Mouse (Mus musculus) layer of hippocampus, postnatal 25 days (tissue): ENCODE results near the gene Adgrv1. TPM values are rescaled to one million over a fixed set of nuclear protein-coding genes. Genes with fewer than 3 reads are reported as not detected.

Source experiments
- DNase-seq, 2 experiments: peaks; one replicate each; pipeline ENCODE4 v3.0.0; 2022; ENCODE audit warnings: mixed read lengths in 2 of 2, low spot score in 1 of 2; ENCODE audit errors: extremely low spot score in 1 of 2
- total RNA-seq, 2 experiments: library from RNA; stranded (reverse); gene quantifications; 2 replicates each; pipeline ENCODE4 v1.2.3; 2021

Adgrv1 gene
- total RNA-seq, 2 experiments from 2014 or later, result 2.5 to 3.2 TPM

DNA sequence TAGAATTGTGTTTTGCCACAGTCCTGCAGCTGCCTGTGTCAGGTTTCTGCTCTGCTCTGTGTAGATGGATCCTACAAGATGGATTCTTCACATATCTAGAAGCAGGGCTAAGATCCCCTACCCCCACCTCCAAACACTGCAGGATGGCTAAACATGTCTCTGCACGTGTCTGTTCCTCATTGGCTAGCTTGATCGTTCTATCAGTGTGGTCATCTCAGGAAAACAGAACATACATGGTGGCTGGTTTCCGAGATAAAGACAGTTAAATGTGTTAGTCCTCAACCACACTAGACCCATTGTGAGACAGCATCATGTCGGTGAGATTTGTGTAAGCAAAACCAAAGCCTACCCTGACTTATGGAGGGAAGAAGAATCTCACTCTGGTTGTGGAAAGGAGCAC, 456.1 kb downstream of the Adgrv1 start:
- no peak for DNase-seq

DNA sequence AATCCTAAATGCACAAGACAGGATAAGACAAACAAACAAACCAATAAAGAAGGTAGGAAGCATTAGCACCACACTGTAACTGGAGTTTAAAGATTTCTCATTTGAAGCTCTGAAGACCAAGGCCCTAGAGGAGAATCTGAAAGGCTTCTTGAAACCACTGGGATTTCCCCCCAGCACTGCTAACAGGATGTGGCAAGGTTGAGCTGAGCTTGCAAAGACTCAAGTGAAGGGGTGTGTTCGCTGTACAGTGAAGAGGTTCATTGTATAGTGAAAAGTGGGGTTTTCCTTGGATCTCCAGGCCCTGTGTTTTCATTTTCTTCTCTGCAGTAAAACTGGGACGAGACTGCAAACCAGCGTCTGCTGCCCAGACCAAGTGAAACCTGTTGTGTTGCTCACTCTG, 456.9 kb downstream of the Adgrv1 start:
- DNase-seq, result no peak

DNA sequence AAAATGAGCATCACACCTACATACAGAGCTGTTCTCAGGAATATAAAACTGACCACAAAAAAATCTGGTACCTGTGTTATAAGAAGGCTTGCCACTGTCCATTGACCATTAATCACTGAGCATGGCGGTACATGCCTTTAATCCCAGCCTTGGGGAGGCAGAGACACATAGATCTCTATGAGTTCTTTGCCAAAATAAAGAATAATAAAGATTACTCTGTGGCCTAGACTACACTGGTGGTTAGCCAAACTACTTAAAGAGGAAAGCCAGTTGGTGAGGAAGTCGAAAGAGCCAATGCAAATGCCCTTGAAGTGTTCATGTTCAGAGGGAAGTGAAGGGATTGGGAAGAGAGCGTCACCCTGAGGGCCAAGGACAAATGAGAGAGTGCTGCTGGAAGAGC, 461.8 kb downstream of the Adgrv1 start:
- no peak for DNase-seq

DNA sequence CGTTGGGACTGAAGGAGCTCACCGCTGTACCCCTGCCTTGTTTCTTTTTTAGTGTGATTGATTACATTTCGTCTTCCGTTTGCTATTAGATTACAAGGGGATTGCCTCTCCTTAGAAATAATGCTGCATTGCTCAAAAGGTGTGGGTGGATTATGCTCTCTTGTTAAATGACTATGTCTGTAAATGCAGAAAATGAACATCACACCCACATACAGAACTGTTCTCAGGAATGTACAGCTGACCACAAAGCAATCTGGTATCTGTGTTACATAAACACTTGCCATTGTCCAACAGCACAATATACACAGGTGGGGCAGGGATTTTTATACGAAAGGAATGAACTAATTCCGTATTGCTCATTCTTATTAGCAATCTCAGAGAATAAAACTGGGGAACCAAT, 465.5 kb downstream of the Adgrv1 start:
- no peak for DNase-seq

DNA sequence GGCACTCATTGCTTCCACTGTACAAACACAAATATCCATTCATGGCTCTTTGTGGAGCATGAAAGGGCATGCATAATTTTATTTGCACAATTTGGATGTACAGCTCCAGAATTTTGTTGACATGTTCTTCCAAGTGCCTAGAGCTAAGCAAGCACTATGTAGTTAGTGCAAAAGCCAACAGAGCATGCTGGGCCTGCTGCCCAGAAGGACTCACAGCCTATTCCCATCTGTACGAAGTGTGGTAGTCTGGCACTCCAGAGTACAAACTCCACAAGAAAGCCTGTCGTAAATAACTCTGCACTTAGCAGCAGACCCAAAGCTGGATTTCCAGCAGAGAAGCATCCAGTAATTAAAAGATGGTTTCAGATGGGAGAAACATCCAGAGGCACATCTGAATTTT, 473.1 kb downstream of the Adgrv1 start:
- no peak for DNase-seq

DNA sequence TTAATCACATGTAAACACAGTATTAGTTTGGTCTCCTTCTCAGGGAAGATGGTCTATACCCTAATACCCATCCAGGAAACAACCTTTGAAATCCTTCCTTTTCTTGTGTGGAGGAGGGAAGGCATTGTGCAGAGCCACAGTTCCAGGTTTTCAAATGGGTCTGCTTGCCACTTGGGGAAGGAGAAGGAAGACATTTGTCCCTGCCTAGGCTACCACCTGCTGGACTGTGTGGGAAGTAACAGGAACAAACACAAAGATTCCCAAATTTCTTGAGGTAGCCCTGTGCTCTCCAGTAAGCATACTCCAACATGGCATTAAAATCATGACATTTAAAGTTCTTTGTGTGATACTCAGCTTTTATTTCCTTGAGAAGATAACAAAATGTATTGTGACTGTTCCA, 477.6 kb downstream of the Adgrv1 start:
- peak; percentile 15 to 35 for DNase-seq

DNA sequence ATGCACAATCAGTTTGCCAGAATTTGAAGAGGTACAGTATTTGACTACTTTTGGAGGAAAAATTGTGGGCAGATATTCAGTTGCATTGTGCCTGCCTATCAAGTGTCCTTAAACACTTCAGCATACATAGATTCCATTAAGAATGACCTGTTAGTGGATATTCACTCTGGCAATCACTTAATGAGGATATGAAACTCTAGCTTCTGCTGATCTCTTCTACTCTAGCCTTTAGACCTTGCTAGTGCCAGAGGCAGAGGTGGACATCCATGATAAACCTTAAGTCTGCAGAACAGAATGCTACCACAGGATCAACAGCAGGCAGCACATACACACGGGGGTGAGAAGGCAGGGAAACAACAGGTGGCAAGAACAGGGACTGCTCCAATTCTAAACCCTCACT, 488.5 kb downstream of the Adgrv1 start:
- DNase-seq, result no peak

DNA sequence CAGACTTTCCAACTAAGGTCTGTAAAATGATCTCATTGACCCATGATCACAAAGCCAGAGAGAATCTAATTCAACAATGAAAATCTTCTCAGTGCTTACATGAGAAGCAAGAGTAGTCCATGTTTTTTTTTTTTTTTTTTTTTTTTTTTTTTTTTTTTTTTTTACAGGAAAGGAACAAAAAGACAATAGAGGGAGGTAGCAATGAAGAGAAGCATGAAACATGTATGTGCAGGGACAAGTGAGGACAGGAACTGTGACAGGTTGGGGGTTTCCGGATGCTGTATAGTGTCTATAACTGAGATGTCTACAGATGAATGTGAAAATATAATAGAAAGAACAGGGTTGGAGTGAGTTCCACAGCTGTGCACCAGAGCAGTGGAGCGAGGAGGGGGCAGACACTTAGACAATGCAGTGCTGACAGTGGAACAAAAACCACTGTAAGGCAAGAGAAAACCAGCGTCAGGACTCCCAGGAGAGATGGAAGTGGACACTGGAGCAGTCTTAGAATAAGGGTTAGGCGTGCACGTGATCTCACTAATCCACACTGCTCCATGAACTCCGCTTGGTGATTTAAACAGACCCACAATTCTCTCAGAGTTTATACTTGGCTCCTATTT, 490.6 kb downstream of the Adgrv1 start:
- DNase-seq, result no peak

DNA sequence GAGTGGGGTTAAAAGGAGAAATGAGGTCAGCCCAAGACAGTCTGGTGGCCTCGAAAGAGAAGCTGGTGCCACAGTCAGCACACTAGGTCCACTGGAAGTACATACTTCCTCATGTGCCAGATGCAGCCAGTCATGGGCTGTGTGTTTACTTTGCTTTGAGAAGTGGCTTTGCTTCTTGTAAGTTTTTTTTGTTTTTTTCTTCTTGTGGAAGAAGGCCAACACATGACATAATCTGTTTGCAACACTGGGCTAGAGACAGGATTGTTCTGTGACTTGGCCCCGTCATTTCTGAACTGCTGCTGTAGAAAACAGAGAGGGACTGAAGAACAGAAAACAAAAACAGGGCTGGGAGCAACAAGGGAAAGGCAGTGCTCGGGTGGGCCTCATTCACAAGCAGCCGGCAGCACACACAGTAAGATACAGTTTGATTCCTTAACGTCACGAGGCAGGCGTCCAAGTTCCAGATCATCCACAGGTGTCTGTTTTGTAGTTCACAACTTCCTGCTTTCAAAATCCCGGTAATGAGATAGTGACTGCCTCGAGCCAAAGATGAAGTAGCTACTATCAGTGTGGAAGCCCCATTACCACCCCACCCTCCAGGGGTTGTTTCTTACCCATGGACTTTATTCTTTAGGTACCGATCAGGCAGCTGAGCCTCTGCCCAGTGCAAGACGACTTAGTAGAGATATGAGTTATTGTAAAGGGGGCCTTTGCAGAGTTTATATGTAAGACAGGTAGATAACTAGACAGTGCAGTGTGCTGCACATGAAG, 496.1 kb downstream of the Adgrv1 start:
- no peak for DNase-seq

DNA sequence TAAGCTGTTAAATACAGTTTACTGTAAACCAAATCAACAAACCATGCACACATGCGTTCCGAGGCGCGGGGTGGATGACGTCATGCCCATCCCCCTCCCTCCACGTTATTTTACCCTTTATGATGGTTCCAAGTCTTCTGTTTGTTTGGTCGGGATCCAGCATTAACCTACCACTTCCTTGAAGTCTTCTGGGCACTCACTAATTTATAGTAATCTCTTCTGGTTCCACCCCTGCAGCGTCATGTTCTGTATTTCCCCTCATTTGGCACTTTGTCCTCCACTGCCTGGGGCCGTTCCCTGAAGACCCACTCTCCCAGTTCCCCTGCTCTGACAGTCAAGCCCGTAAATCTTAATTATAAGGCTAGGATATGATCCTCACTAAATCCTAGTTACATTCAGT, 497.0 kb downstream of the Adgrv1 start:
- no peak for DNase-seq

DNA sequence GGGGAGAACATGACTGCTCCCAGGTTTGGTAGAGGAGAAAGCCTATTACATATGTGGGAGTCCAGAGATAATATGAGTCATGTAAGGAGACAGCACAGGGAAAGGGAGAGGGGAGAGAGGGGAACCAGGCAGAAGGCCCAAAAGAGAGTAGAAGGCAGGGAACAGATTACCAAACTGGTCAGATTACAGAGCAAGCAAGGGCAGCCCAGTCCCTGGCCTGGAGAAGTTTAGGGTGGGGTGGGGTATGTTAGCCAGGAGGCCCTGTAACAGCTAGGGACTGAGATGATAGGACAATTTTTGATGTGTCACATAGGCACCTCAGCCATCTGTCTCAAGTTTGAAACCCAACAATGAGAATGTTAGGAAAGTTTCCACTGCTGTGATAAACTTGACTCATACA, 498.5 kb downstream of the Adgrv1 start:
- DNase-seq, result no peak

DNA sequence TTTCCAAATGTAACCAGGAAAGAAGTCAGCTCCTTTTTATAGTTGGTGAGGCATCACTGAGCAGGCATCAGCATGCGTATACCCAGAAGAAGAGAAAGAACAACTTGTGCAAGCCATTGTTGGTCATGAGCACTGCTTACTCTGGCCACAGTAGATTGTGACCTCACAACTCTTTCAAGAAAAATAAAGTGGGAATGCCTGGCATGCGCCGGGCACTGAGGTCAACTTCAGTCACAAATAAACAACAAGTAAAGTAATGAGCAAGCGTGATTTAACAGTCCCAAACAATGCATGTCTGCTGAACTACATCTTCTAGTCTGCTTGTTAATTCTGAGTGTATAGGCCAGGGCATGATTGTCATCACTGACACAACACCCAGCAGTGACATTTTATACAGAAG, 499.6 kb downstream of the Adgrv1 start:
- DNase-seq, result no peak

DNA sequence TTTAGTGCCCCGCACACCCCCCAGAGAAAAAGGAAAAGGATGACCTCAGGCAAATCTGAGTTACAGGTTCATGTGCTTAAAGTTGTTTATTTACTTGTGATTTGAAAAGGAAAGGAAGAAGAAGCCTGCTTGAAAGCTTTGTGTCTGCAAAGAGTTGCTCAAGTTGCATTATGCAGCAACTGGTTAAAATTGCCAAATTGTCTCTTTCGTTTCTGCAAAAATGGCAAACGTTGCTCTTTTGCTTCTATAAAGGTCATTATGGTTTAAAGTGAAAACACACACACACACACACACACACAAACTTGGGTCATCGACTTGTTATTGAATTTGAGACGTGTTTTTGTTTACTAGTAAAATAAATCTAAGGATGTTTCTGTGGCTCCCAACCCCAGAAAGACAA, 500.3 kb downstream of the Adgrv1 start:
- no peak for DNase-seq

DNA sequence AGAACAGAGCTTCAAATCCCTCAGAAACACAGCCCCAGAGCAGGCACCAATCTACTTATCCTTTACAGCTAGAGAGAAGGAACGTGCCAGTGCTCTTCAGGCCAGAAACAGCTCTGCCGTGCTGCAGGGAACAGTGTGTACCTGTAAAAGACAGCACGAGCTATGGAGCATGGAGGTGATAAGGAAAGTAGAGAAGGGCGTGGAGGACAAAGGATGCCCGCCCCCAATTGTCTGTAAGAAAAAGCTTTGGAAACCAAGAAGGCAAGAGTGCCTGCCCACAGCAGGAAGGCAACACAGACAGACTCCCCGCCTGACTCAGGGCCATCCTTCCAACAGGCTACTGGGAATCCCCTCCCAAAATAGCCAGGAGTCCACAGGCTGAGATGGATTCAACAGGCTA, 501.1 kb downstream of the Adgrv1 start:
- DNase-seq, result no peak

DNA sequence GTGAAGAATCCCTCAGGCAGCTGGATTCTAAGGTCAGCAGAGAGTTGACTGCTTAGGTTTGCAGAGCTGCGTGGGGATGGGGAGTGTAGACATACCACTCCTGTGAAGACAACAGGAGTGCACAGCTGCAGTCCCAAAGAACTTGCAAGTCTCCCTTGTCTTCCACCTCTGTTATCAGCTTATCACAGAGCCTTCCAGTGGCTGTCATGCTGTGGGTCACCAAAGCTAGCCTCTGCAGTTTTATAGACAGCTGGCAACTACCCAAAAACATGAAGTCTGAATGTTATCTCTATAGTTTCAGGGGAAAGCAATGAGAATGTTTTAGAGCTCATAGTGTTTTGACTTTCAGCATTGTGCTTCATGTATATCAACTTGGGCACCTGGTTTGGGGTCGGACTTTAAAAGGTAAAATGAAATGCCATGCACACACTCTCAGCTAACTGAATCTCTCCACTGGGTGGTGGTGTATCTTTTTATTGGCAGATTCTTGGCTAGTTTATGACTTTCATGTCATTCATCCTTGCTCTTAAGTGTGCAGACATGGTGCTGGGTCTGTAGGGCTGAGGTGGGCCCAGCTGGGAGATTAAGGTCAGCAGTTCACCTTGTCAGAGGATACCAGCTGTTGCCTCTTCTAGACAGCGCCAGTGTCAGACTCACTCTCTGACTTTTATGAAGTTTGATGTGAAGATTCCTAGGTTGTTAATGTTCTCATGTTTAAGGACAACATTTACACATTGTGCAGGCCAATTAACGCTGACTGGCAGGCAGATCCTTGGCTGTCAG, 502.0 kb downstream of the Adgrv1 start:
- no peak for DNase-seq

DNA sequence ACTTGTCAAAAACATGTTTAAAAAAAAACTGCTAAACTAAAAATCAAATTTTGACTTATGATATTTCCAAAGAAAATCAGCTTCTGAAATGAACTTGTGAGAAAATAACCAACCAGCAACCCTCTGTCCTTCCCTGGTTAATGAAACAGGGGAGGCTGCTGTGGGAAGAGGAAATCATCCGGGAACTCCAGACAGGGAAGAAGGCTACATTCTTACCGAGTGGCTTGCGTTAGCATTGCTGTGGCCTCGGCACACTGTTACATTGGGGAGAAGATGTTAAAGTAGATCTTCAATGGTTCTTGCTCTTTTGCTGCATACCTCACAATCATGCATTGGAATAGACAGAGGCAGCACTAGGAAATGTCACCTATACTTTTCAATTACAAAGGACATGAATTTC, 507.1 kb downstream of the Adgrv1 start:
- no peak for DNase-seq

DNA sequence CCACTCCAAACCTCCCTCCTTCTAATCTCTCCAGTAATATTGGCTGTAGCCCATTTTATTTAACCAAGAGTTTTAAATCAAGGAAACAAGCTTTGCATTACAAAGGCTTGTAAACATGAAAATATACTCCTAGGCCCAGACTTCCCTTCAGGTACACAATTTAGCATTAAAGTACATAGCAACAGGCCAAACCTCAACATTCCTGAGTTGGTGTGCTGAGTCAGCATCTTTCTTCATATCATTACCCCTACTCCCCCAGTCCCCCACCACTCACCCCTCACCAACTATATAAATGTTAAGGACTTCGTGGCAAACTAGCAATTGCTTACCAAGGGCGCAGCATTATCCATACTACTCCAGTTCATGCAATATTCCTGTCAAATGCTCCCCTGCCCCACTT, 510.7 kb downstream of the Adgrv1 start:
- DNase-seq, result no peak

DNA sequence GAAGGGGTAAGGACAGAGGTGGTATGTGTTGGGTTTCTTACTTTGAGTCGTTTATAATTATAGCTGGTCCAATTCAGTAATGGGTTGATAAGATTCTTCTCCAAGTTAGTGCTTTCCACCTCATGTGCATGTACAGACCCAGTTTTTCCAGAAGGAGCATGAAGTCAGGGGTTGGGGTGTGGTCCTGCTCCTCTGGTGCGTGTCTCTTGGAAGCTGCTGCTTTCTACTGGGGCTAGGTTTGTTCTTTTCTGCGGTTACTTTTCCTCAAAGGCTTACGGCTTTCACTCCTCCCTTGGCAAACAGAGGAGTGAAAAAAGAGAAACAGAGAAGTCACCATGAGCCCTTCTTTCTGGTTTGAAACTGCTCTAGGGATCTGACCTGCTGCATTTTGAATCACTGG, 522.5 kb downstream of the Adgrv1 start:
- DNase-seq, result no peak

DNA sequence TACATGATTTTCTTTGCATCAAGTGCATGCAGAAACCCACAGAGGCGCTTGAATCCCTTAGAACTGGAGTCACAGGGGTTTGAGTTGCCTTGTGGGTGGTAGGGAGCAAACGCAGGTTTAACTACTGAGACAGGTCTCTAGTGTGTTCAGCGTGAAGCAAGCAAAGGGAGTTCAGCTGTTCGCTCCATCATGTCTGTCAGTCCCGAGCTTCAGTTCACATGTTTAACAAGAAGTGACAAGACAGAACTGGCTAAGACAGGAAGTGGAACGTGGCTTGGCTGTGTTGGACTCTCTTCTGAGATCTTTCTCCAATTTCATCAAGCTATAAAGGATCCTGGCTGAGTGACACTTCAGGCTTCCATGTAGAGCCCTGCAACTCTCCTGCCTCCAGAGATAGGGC, 523.3 kb downstream of the Adgrv1 start:
- DNase-seq, result no peak

DNA sequence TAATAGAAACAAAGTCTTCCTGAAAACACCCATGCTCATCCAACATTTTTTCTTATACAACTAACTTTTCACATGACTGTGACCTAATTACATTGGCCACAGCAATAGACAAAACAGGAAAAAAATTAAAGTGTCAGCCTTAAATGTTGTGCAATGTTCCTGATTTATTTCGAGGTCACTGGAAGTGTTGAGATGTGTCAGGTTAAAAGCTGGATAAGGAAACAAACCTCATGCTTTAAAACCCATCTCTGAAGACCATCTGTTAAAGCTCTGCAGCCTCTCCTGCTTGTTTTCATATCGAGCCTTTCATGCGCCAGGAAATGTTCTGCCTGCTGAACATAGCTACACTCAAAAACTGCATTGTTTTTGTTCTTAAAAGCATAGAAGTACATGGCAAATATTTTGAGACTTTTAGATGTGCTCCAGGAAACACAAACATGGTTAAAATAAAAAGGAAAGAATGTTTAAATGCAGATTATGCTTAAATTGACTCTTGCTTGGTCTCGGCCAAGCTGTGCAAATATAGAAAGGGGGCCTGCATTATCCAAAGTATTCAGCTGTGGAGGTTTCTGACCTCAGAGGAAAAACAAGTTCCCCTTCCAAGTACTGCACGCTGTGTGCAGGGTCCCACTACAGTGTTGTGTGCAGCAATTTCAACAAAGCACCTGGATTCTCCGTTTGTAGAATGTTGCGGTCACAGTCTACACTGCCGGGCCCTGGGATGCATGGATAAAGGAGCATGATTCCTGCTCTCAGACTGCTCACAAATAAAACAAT, 524.2 kb downstream of the Adgrv1 start:
- DNase-seq, result no peak

DNA sequence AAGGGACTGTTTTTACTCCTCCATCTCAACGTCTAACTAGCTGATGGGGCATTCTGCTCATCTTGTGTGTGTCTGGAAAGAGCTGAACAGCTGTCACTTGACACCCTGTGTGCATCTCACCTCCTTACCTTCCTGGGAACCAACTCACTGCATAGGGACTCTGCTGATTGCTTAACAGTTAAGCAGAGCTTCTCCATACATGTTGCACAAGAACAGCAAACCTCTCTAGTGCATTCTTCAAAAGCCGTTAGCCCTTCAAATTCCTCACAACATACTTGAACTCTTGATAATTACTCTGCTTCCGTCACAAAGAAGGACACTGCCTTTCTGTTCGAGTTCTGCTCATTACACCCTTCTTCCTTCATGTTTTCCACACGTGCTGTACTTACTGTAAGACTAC, 525.5 kb downstream of the Adgrv1 start:
- DNase-seq, result no peak
